Mouse (Mus musculus) monocyte, adult 2 months (primary cell): ENCODE results near the gene Cfap20.

Experiments
- DNase-seq, 2 experiments: peaks; one replicate each; pipeline ENCODE4 v3.0.0; 2022; ENCODE audit warnings: low spot score in 2 of 2, low read depth in 1 of 2

The Cfap20 gene

DNA sequence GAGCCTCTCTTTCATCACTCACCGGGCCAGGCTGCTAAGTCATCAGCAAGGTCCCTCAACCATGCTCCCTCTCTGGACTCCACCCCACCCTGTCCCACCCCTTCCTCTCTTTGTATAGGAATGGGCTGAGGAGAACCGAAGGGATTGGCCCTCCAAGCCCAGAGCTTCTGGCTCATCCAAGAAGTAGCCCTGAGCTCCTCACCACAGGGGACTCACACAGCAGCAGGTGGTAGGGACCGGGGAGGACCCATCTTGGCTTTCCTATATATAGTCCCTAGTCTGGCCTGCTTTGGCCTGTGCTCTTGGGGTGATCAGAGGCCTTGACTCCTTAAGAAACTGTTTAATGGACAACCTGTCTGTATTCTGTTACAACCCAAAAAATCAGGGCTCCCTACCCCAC is 60.2 kb downstream of the Cfap20 start:
- DNase-seq = no peak

DNA sequence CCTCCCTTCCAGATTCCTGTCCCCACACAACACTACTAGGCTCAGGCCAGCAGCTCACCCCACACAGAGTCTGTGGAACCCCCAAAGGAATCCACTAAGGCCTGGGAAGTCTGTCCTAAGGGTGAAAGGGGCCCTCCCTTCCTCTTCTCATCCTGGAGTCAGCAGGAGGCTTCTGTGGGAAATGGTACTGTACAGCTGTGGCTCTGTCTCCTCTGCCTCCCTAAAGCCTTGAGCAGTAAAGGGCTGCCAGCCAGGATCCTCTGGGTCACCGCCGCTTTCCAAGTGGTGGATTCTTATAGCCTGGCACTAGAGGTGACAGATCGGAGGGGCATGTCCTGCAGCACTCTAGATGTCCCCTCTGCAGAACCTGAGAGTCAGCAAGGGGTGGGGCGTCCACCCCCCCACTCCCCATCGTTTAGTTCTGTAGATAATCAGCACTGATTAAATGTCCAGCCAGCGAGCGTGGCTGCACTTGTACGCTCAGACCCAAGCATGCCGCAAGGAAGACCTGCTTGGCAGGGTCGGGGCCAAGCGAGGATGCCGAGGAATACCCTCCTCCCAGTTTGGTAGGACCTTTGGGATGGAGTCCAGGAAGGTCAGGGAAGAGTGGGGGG is 61.2 kb downstream of the Cfap20 start:
- DNase-seq = no peak
